Mouse (Mus musculus): ENCODE measurements at regions not wholly inside any gene's neighbourhood (a gene's known extent, or its start where the extent isn't known, plus 50 kb on each side); places are given as distances from the start of the nearest gene placed in this dataset.
"Not testable (repeated sequence)": the region's sequence is repeated elsewhere in the genome, so short reads cannot be mapped to it uniquely, and the experiment has no call there.

GRCm38 (mm10) chr4:3049972-3050846 lies 116.9 kb upstream of the Vmn1r2 start:
- intact Hi-C loops (cut with DNase I): no loop called here
- peak in 1 of 2 experiments; percentile 8 for DNase-seq

GRCm38 (mm10) chr4:3050847-3051135 lies 116.3 kb upstream of the Vmn1r2 start:
- intact Hi-C loops (cut with DNase I): no loop called here
- no peak for DNase-seq

DNA sequence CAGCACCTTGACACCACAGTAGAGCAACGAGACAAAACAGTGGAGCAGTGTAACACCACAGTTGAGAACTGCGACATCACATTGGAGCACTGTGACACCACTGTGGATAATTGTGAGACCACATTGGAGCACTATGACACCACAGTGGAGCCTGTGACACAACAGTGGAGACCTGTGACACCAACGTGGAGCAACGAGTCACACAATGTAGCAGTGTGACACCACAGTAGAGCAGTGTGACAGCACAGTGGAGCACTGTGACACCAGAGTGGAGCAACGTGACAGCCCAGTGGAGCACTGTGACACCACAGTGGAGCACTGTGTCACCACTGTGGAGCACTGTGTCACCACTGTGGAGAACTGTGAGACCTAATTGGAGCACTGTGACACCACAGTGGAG lies 115.9 kb upstream of the Vmn1r2 start:
- peak in 1 of 2 experiments; percentile 9 for DNase-seq
- intact Hi-C loops (cut with DNase I): no loop called here

DNA sequence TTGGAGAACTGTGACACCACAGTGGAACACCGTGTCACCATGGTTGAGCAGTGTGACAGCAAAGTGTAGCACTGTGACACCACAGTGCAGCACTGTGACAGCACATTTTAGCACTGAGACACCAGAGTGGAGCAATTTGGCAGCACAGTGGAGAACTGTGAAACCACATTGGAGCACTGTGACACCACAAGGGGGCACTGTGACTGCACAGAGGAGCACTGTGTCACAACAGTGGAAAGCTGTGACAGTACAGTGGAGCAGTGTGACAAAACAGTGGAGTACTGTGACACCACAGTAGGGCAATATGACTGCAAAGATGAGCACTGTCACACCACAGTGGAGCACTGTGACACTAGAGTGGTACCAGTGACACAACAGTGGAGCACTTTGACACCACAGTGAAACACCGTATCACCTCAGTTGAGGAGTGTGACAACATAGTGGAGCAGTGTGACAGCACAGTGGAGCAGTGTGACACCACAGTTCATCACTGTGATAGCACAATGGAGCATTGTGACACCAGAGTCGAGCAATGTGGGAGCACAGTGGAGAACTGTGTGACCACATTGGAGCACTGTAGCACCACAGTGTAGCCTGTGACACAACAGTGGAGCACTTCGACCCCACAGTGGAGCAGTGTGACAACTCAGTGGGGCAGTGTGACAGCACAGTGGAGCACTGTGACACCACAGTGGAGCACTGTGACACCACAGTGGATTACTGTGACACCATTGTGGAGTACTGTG lies 114.6 kb upstream of the Vmn1r2 start:
- peak in 1 of 2 experiments; percentile 9 for DNase-seq
- intact Hi-C loops (cut with DNase I): no loop called here

GRCm38 (mm10) chr4:3053060-3053406 lies 114.1 kb upstream of the Vmn1r2 start:
- intact Hi-C loops (cut with DNase I): no loop called here
- DNase-seq: peak in 1 of 2 experiments; percentile 8

DNA sequence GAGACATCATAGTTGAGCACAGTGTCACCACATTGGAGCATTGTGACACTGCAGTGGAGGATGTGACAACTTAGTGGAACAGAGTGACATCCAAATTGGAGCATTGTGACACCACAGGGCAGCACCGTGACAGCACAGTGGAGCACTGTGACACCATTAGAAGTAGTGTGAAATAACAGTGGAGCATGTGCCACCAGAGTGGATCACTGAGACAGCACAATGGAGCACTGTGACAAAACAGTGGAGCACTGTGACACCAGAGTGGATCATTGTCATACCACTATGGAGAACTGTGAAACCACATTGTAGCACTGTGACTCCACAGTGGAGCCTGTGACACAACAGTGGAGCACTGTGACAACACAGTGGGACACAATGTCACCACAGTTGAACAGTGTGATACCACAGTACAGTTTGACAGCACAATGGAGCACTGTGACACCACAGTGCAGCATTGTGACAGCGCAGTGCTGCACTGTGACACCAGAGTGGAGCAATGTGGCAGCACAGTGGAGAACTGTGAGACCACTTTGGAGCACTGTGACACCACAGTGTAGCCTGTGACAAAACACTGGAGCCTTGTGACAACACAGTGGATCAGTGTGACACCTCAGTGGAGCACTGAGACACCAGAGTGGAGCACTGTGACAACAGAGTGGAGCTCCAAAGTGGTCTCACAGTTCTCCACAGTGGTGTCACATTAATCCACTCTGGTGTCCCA lies 113.5 kb upstream of the Vmn1r2 start:
- intact Hi-C loops (cut with DNase I): no loop called here
- peak in 1 of 2 experiments; percentile 7 for DNase-seq

GRCm38 (mm10) chr4:3054886-3055285 lies 112.2 kb upstream of the Vmn1r2 start:
- peak in 1 of 2 experiments; percentile 7 for DNase-seq
- intact Hi-C loops (cut with DNase I): no loop called here

- intact Hi-C loops (cut with DNase I): no loop called here
- no peak for DNase-seq
Observed at GRCm38 (mm10) chr4:3055396-3055795, 111.7 kb upstream of the Vmn1r2 start.

DNA sequence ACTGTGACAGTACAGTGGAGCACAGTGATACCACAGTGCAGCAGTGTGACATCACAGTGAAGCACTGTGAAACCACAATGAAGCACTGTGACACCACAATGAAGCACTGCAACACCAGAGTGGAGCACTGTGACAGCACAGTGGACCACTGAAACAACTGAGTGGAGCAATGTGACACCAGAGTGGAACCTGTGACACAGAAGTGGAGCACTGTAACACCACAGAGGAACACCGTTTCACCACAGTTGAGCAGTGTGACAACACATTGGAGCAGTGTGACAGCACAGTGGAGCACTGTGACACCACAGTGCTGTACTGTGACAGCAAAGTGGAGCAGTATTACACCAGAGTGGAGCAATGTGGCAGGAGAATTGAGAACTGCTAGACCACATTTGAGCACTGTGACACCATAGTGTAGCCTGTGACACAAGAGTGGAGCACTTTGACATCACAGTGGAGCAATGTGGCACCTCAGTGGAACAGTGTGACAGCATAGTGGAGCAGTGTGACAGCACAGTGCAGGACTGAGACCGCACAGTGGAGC lies 107.5 kb upstream of the Vmn1r2 start:
- intact Hi-C loops (cut with DNase I): no loop called here
- DNase-seq: no peak

DNA sequence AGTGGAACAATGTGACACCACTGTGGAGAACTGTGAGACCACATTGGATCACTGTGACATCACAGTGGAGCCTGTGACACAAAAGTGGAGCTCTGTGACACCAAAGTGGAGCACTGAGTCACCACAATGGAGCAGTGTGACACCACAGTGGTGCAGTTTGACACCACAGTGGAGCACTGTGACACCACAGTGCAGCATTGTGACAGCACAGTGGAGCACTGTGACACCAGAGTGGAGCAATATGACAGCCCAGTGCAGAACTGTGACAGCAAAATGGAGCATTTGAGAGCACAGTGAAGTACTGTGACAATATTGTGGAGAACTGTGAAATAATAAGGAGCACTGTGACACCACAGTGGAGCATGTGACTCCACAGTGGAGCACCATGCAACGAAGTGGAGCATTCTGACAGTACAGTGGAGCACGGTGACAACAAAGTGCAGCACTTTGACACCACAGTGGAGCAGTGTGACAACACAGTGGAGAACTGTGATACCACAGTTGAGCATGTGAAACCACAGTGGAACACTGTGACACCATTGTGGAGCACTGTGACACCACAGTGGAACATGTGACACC lies 105.0 kb upstream of the Vmn1r2 start:
- intact Hi-C loops (cut with DNase I): no loop called here
- DNase-seq: peak in 1 of 2 experiments; percentile 8

DNA sequence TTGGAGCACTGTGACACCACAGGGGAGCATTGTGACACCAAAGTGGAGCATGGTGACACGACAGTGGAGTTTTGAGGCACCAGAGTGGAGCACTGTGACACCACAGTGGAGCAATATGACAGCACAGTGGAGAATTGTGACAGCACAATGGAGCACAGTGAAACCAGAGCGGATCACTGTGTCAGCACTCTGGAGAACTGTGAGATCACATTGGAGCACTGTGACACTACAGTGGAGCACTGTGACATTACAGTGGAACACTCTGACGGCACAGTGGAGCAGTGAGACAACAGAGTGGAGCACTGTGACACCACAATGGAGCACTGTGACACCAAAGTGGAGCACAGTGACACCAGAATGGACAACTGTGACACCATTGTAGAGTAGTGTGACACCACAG lies 103.2 kb upstream of the Vmn1r2 start:
- DNase-seq: peak in 1 of 2 experiments; percentile 7
- intact Hi-C loops (cut with DNase I): no loop called here

- DNase-seq: no peak
Observed at GRCm38 (mm10) chr4:3064571-3064970, 102.5 kb upstream of the Vmn1r2 start.

DNA sequence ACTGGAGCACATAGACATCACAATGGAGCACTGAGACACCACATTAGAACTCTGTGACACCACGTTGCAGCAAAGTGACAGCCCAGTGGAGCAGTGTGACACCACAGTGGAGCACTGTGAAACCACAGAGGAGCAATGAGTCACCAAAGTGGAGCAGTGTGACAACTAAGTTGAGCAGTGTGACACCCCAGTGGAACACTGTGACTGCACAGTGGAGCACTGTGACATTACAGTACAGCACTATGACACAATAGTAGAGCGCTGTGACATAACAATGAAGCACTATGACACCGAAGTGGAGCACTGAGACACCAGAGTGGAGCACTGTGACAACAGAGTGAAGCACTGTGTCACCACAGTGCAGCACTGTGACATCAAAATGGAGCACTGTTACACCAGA lies 101.8 kb upstream of the Vmn1r2 start:
- DNase-seq: peak in 1 of 2 experiments; percentile 8
- intact Hi-C loops (cut with DNase I): not testable (repeated sequence)

More at GRCm38 (mm10) chr4:3064571-3064970, 102.5 kb upstream of the Vmn1r2 start:
- intact Hi-C loops (cut with DNase I): no loop called here

DNA sequence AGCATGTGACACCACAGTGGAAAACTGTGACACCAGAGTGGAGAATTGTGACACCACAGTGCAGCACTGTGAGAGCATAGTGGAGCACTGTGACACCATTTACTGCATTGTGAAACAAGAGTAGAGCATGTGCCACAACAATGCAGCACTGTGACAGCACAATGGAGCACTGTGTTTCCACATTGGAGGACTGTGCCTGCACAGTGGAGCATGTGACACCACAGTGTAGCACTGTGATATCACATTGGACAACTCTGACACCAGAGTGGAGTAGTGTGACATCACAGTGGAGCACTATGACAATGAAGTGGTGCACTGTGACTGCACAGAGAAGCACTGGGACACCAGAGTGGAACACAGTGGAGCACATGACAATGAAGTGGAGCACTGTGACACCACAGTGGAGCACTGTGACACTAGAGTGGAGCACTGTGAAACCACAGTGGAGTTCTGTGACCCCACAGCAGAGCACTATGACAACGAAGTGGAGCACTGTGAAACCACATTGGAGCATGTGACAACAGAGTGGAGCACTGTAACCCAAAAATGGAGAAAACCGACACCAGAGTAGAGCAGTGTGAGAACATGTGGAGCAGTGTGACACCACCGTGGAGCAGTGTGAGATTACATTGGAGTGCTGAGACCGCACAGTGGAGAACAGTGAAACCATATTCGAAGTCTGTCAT lies 100.9 kb upstream of the Vmn1r2 start:
- intact Hi-C loops (cut with DNase I): no loop called here
- peak in 1 of 2 experiments; percentile 9 for DNase-seq

DNA sequence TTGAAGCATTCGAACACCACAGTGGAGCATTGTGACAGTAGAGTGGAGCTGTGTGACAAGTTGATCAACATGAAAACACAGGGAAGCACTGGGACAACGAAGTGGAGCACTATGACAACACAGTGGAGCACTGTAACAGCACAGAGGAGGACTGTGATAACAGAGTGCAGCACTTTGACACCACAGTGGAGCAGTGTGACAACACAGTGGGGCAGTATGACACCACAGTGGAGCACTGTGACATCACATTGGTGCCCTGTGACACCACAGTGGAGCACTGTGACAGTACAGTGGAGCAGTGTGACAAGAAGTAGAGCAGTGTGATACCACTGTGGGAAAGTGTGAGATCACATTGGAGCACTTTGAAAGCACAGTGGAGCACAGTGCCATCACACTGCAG lies 99.9 kb upstream of the Vmn1r2 start:
- DNase-seq: peak in 1 of 2 experiments; percentile 12
- intact Hi-C loops (cut with DNase I): loop anchor here (1.0 kb wide), 1 partner anchor 14 kb away; no protein-coding TSS in a partner anchor

DNA sequence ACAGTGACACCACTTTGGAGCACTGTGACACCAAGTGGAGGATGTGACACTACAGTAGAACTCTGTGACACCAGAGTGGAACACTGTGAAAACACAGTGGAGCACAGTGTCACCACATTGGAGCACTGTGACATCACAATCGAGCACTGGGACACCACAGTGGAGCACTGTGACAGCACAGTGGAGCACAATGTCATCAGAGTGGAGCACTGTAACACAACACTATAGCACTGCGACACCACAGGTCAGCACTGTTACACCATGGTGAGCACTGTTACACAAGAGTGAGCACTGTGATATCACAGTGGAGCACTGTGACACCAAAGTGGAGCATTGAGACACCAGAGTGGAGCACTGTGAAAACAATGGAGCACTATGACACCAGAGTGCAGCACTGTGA lies 99.5 kb upstream of the Vmn1r2 start:
- DNase-seq: peak in 1 of 2 experiments; percentile 18
- intact Hi-C loops (cut with DNase I): loop anchor here (1.0 kb wide), 1 partner anchor 14 kb away; no protein-coding TSS in a partner anchor

GRCm38 (mm10) chr4:3068306-3069223 lies 98.6 kb upstream of the Vmn1r2 start:
- intact Hi-C loops (cut with DNase I): no loop called here
- peak in 1 of 2 experiments; percentile 8 for DNase-seq

DNA sequence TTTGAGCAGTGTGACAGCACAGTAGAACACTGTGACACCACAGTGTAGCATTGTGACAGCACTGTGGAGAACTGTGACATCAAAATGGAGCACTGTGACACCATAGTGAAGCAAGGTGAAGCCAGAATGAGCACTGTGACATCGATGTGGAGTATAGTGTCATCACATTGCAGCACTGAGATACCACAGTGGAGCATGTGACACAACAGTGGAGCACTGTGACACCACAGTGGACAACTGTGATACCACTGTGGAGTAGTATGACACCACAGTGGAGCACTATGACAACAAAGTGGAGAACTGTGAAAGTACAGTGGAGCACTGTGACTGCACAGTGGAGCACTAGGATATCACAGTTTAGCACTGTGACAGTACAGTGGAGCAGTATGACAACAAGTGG lies 97.8 kb upstream of the Vmn1r2 start:
- DNase-seq: peak in 1 of 2 experiments; percentile 8
- intact Hi-C loops (cut with DNase I): no loop called here

- intact Hi-C loops (cut with DNase I): not testable (repeated sequence)
Observed at GRCm38 (mm10) chr4:3071326-3071725, 95.8 kb upstream of the Vmn1r2 start.

More at GRCm38 (mm10) chr4:3071326-3071725, 95.8 kb upstream of the Vmn1r2 start:
- DNase-seq: not testable (repeated sequence)

Measured in gastrocnemius, postnatal 36 days (tissue).